In the genomic region with DNA sequence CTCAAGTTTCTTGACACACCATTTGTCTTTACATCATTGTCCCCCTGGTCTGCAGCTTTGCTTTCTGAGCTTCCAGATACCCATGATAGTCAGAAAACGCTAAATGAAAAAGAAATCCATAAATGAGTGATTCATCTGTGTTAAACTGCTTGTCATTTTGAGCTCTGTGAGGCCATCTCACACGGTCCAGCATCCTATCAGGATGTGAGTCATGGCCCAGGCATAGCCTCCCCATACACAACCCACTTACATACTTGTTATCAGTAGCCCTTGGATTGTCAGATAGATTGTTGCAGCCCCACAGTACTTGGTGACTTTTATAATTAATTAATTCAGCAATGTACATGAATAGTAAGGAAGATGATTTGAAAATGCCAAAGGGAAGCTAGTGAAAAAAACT, we compare ENCODE assay signal across 22 mouse cellular contexts.
DNase-seq lines count a peak whose midpoint lies in the region.
"Had no signal": no experiment of that assay in that cellular context is flagged by ENCODE, and none has a peak within 500 bp of the region (broad histone marks: within the 10 kb centered on the region; RNA-seq: fewer than 3 reads in every experiment).

No protein-coding gene starts in this region.

- peak; percentile 71 for DNase-seq in 3T3-L1 (ENCODE audit: low read depth, low spot score)
- DNase-seq in 416B (ENCODE audit: low read depth): peak; percentile 80
- peak; percentile 16 for DNase-seq in MN1 (ENCODE audit: low spot score)
- DNase-seq in Muller cell, postnatal 12 days (ENCODE audit: inconsistent ontology term): peak; percentile 27
- DNase-seq in spleen, postnatal 36 days (ENCODE audit: low spot score in 2 of 2): no peak
- no peak for DNase-seq in left cerebral cortex, adult 8-10 months (ENCODE audit: low spot score in 2 of 2)
- DNase-seq in T-cell, adult 2 months (ENCODE audit: low spot score): no peak
- DNase-seq in spleen, postnatal 14 days (ENCODE audit: low spot score in 2 of 2): no peak
- DNase-seq: adrenal gland, adult 2 months; adrenal gland, adult 8-10 months; adrenal gland, postnatal 10 days; adrenal gland, postnatal 14 days; adrenal gland, postnatal 25 days; adrenal gland, postnatal 36 days; B cell, adult 2 months; cerebellum, adult 11 months; cerebellum, adult 11-12 months; cerebellum, adult 18-20 months; cerebellum, adult 2 months; cerebellum, adult 8-10 months; cerebellum, adult 9-10 months; cerebellum, adult 9-11 months had no signal

Comparison
In these comparisons a context has a peak if more than half of its experiments do, and no peak if none do; other contexts are left out.
1. DNase-seq: peak in 3T3-L1 (single experiment), 416B (single experiment), MN1 (single experiment) and Muller cell, postnatal 12 days (single experiment); none in spleen, postnatal 36 days (0 of 2), left cerebral cortex, adult 8-10 months (0 of 2), T-cell, adult 2 months (single experiment) and spleen, postnatal 14 days (0 of 2).